Mouse (Mus musculus): Measurements from ENCODE around the gene Tcf7. TPM values are rescaled to one million over a fixed set of nuclear protein-coding genes. Genes with fewer than 3 reads are reported as not detected.
A peak's percentile ranks its signal among the peaks of the same experiment; 100 is the strongest.

Tcf7 gene
- polyA plus RNA-seq, 1 experiment: 2,910 TPM

GRCm38 (mm10) chr11:52233906-52234305, 48.9 kb downstream of the Tcf7 start:
- DNase-seq: no peak
- 94% methylated on average over 1 of the region's 1 CpGs for WGBS
- Histone ChIP-seq H3K27ac (ENCODE audit: control insufficient read depth, insufficient read depth, low read length) (no peak overlapping the region), H3K4me3 (ENCODE audit: control insufficient read depth, insufficient read depth, low read length) (no peak overlapping the region), H3K27me3 (ENCODE audit: control insufficient read depth, insufficient read depth, low read length) (no peaks in the 10 kb centered on the region), H3K4me1 (replicated peaks; ENCODE audit: control insufficient read depth, insufficient read depth, low read length) (peaks cover 7% of the 10 kb centered on the region; the same call in 1 of the 2 replicates), H3K36me3 (ENCODE audit: control insufficient read depth, insufficient read depth, low read length) (peaks cover 21% of the 10 kb centered on the region)
- TF ChIP-seq POLR2A (IDR thresholded peaks at IDR 0.05; ENCODE audit: control insufficient read depth, extremely low read depth, insufficient read depth, low read length, poor library complexity) (no peak), CTCF (IDR thresholded peaks at IDR 0.05; ENCODE audit: borderline replicate concordance, control insufficient read depth, extremely low read depth, insufficient read depth, low read length, poor library complexity) (no peak)

DNA sequence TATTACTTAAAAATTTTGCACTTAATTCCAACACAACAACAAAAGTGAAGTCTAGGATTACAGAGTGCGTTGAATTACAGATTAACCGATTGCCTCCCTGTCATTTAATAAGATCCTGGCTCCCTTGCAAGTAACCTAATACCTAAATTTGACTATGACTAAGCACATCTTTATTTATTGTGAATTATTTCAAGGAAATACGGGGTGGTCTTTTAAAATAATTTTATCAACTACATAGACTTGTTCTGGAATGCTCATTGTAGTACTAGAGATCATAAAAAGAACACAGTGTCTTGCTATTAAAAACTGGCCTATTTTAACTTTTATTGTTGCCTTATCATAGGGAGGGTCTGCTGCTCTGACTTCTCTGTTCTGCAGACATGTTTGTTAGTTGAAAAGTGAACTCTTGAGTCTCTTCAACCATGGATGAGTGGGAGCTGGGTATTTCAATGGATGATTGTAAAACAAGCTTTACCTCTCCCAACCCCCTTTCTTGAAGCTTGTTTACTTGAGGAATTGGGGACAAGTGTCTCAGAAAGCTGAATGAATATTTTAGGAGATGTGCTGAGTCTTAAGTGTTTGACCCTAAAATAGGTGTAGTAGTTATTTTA, 49.7 kb downstream of the Tcf7 start:
- WGBS: 7% methylated on average over 3 of the region's 3 CpGs

GRCm38 (mm10) chr11:52231606-52232541, 50.9 kb downstream of the Tcf7 start, which contains the start of gene Skp1a:
Gene Skp1a, plus strand, starts transcription at chr11:52231995.
- Histone ChIP-seq H3K4me3 (ENCODE audit: control insufficient read depth, insufficient read depth, low read length) (peak within 1 kb of the TSS; percentile 68), H3K27ac (ENCODE audit: control insufficient read depth, insufficient read depth, low read length) (peak within 1 kb of the TSS; percentile 49; the same call in 1 of the 2 replicates), H3K36me3 (ENCODE audit: control insufficient read depth, insufficient read depth, low read length) (peaks cover 1% of the 10 kb centered on the region), H3K4me1 (replicated peaks; ENCODE audit: control insufficient read depth, insufficient read depth, low read length) (peaks cover 9% of the 10 kb centered on the region; the same call in 1 of the 2 replicates), H3K27me3 (ENCODE audit: control insufficient read depth, insufficient read depth, low read length) (no peaks in the 10 kb centered on the region)
- under 1% methylated on average over 87 of the region's 87 CpGs for WGBS
- TF ChIP-seq CTCF (IDR thresholded peaks at IDR 0.05; ENCODE audit: borderline replicate concordance, control insufficient read depth, extremely low read depth, insufficient read depth, low read length, poor library complexity) (peak; percentile 16; the same call in 1 of the 2 replicates), POLR2A (IDR thresholded peaks at IDR 0.05; ENCODE audit: control insufficient read depth, extremely low read depth, insufficient read depth, low read length, poor library complexity) (peak; percentile 96)
- peak; percentile 88 for DNase-seq

More for the DNA sequence above, 49.7 kb downstream of the Tcf7 start:
- no peaks in the 10 kb centered on the region for H3K27me3 ChIP-seq (ENCODE audit: control insufficient read depth, insufficient read depth, low read length)
- H3K27ac ChIP-seq (ENCODE audit: control insufficient read depth, insufficient read depth, low read length): no peak overlapping the region
- no peak overlapping the region for H3K4me3 ChIP-seq (ENCODE audit: control insufficient read depth, insufficient read depth, low read length)
- TF ChIP-seq POLR2A (IDR thresholded peaks at IDR 0.05; ENCODE audit: control insufficient read depth, extremely low read depth, insufficient read depth, low read length, poor library complexity) (no peak), CTCF (IDR thresholded peaks at IDR 0.05; ENCODE audit: borderline replicate concordance, control insufficient read depth, extremely low read depth, insufficient read depth, low read length, poor library complexity) (no peak)
- H3K36me3 ChIP-seq (ENCODE audit: control insufficient read depth, insufficient read depth, low read length): peaks cover 14% of the 10 kb centered on the region
- peaks cover 7% of the 10 kb centered on the region; the same call in 1 of the 2 replicates for H3K4me1 ChIP-seq (replicated peaks; ENCODE audit: control insufficient read depth, insufficient read depth, low read length)
- no peak for DNase-seq

- 77% methylated on average over 5 of the region's 5 CpGs for WGBS
- Histone ChIP-seq H3K4me1 (replicated peaks; ENCODE audit: control insufficient read depth, insufficient read depth, low read length) (peaks cover 9% of the 10 kb centered on the region; the same call in 1 of the 2 replicates), H3K27ac (ENCODE audit: control insufficient read depth, insufficient read depth, low read length) (no peak overlapping the region), H3K27me3 (ENCODE audit: control insufficient read depth, insufficient read depth, low read length) (no peaks in the 10 kb centered on the region), H3K36me3 (ENCODE audit: control insufficient read depth, insufficient read depth, low read length) (no peaks in the 10 kb centered on the region), H3K4me3 (ENCODE audit: control insufficient read depth, insufficient read depth, low read length) (no peak overlapping the region)
- no peak for DNase-seq
- TF ChIP-seq CTCF (IDR thresholded peaks at IDR 0.05; ENCODE audit: borderline replicate concordance, control insufficient read depth, extremely low read depth, insufficient read depth, low read length, poor library complexity): no peak
- no peak for TF ChIP-seq POLR2A (IDR thresholded peaks at IDR 0.05; ENCODE audit: control insufficient read depth, extremely low read depth, insufficient read depth, low read length, poor library complexity)
Measured at GRCm38 (mm10) chr11:52230694-52231093, 52.1 kb downstream of the Tcf7 start.

DNA sequence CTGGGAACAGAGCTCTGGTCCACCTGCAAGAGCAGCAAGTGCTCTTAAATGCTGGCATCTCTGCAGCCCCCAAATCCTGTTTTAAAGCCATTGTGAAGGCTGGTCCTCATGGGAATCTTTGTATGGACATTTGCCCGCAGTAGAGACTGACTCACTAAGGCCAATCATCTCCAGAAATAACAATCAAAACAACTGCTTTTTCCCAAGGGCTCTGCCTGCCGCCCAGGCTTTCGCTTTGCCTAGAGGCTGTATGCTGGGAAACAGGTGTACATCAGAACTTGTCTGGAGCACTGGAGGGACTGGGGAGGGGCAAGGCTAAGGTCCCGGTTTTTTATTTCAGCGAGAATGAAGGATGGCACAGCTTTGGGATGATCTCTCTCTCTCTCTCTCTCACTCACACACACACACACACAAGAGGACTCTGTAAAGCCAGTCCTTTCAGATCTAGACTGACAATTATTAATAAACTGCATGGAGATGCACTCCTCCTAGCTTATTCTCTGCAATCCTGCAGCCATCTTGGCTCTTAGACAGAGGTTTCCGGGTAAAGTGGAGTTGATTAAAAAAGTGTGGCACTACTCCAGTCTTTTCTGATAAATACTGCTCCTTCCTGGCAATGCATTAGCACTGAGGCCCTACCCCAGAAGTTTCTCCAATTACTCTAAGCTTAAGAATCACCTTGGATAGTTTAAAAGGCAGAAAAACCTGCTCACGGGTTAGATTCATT, 53.9 kb downstream of the Tcf7 start:
- TF ChIP-seq CTCF (IDR thresholded peaks at IDR 0.05; ENCODE audit: borderline replicate concordance, control insufficient read depth, extremely low read depth, insufficient read depth, low read length, poor library complexity) (no peak), POLR2A (IDR thresholded peaks at IDR 0.05; ENCODE audit: control insufficient read depth, extremely low read depth, insufficient read depth, low read length, poor library complexity) (no peak)
- Histone ChIP-seq H3K4me1 (replicated peaks; ENCODE audit: control insufficient read depth, insufficient read depth, low read length) (peaks cover 16% of the 10 kb centered on the region), H3K27ac (ENCODE audit: control insufficient read depth, insufficient read depth, low read length) (no peak overlapping the region), H3K36me3 (ENCODE audit: control insufficient read depth, insufficient read depth, low read length) (no peaks in the 10 kb centered on the region), H3K4me3 (ENCODE audit: control insufficient read depth, insufficient read depth, low read length) (no peak overlapping the region), H3K27me3 (ENCODE audit: control insufficient read depth, insufficient read depth, low read length) (no peaks in the 10 kb centered on the region)
- 93% methylated on average over 7 of the region's 7 CpGs for WGBS
- no peak for DNase-seq

Data from thymus, adult 2 months (tissue).